Mouse (Mus musculus) CH12.LX (cell line): Measurements from ENCODE around the gene Gm12166. TPM values are rescaled to one million over a fixed set of nuclear protein-coding genes. Genes with fewer than 3 reads are reported as not detected.

ENCODE experiments used
- DNase-seq: peaks from one replicate; pipeline ENCODE4 v3.0.0-alpha.2; 2013; ENCODE audit errors: extremely low read depth
- H3K27ac ChIP-seq: 2 replicates; pipeline ENCODE4 v1.5.1; 2012; ENCODE audit warnings: low read depth, mild to moderate bottlenecking, control low read depth, moderate library complexity; ENCODE audit not compliant: insufficient read depth
- H3K27me3 ChIP-seq: replicated peaks from 2 replicates; pipeline ENCODE3; 2012; ENCODE audit warnings: inconsistent platforms
- H3K36me3 ChIP-seq, 2 experiments: replicated peaks in 1 of 2; 2 replicates each; pipeline versions ENCODE3 to v1.6.1; 2012; ENCODE audit warnings: inconsistent platforms in 1 of 2, low read length in 1 of 2, mild to moderate bottlenecking in 1 of 2, mixed read lengths in 1 of 2, moderate library complexity in 1 of 2; ENCODE audit not compliant: control insufficient read depth in 1 of 2, insufficient read depth in 1 of 2
- H3K4me1 ChIP-seq, 2 experiments: 2 replicates each; pipeline ENCODE4 v1.6.1; 2012; ENCODE audit warnings: inconsistent platforms in 1 of 2, moderate library complexity in 1 of 2; ENCODE audit not compliant: insufficient read depth in 2 of 2, control insufficient read depth in 1 of 2
- H3K4me2 ChIP-seq: 2 replicates; pipeline ENCODE4 v1.6.1; 2012; ENCODE audit warnings: low read depth, mild to moderate bottlenecking, control low read depth; ENCODE audit not compliant: poor library complexity, insufficient read depth, severe bottlenecking
- H3K4me3 ChIP-seq, 3 experiments: fragments of 150-350 bp in 1 of 3; sonication (generic) in 1 of 3; replicated peaks in 1 of 3; 2 replicates each; pipeline versions ENCODE3 to v1.5.1; 2011 to 2012; ENCODE audit warnings: low read depth in 2 of 3, low read length in 2 of 3, mild to moderate bottlenecking in 2 of 3, moderate library complexity in 2 of 3, control low read depth in 1 of 3, improper control_type of control experiment in 1 of 3, inconsistent platforms in 1 of 3, mixed read lengths in 1 of 3; ENCODE audit not compliant: poor library complexity in 1 of 3
- H3K79me2 ChIP-seq: replicated peaks from 2 replicates; pipeline ENCODE4 v1.6.1; 2012; ENCODE audit warnings: mild to moderate bottlenecking, moderate library complexity; ENCODE audit not compliant: control insufficient read depth, poor library complexity, insufficient read depth, severe bottlenecking; ENCODE audit errors: extremely low read depth
- H3K9ac ChIP-seq: 2 replicates; pipeline ENCODE4 v1.6.1; 2012; ENCODE audit warnings: low read depth, mild to moderate bottlenecking, control low read depth, moderate library complexity; ENCODE audit not compliant: insufficient read depth
- H3K9me3 ChIP-seq: replicated peaks from 2 replicates; pipeline ENCODE3; 2012; ENCODE audit warnings: low read length, inconsistent platforms, mixed read lengths
- BHLHE40 ChIP-seq: IDR thresholded peaks from 2 replicates; pipeline ENCODE4 v1.6.1; 2011; ENCODE audit warnings: mild to moderate bottlenecking, low read depth, low read length, improper control_type of control experiment
- CHD2 ChIP-seq: IDR thresholded peaks from 2 replicates; pipeline ENCODE4 v1.6.1; 2011; ENCODE audit warnings: low read length, improper control_type of control experiment
- E2F4 ChIP-seq: IDR thresholded peaks from 2 replicates; pipeline ENCODE4 v1.6.1; 2011; ENCODE audit warnings: low read depth, low read length, improper control_type of control experiment; ENCODE audit not compliant: insufficient replicate concordance
- EP300 ChIP-seq: IDR thresholded peaks from 2 replicates; pipeline ENCODE4 v1.6.1; 2011; ENCODE audit warnings: low read length, improper control_type of control experiment
- ETS1 ChIP-seq: conservative IDR thresholded peaks from 2 replicates; pipeline ENCODE4 v1.6.1; 2012; ENCODE audit warnings: low read depth, mild to moderate bottlenecking, inconsistent platforms, low read length, improper control_type of control experiment, moderate library complexity
- IRF4 ChIP-seq: IDR thresholded peaks from 2 replicates; pipeline ENCODE4 v1.6.1; 2014; ENCODE audit warnings: low read depth, mild to moderate bottlenecking, inconsistent platforms, low read length, improper control_type of control experiment
- JUN ChIP-seq: IDR thresholded peaks from 2 replicates; pipeline ENCODE4 v1.6.1; 2011; ENCODE audit warnings: low read depth, mild to moderate bottlenecking, low read length, improper control_type of control experiment, moderate library complexity; ENCODE audit not compliant: insufficient read depth
- JUND ChIP-seq: conservative IDR thresholded peaks from 2 replicates; pipeline ENCODE4 v1.6.1; 2011; ENCODE audit warnings: low read depth, low read length, improper control_type of control experiment
- KAT2A ChIP-seq: IDR thresholded peaks from 2 replicates; pipeline ENCODE4 v1.6.1; 2012; ENCODE audit warnings: low read length, improper control_type of control experiment, inconsistent platforms; ENCODE audit not compliant: insufficient replicate concordance
- MAZ ChIP-seq: IDR thresholded peaks from 2 replicates; pipeline ENCODE4 v1.6.1; 2012; ENCODE audit warnings: low read depth, mild to moderate bottlenecking, inconsistent platforms, low read length, improper control_type of control experiment, moderate library complexity
- MEF2A ChIP-seq: IDR thresholded peaks from 2 replicates; pipeline ENCODE4 v1.6.1; 2014; ENCODE audit warnings: low read depth, mild to moderate bottlenecking, inconsistent platforms, low read length, improper control_type of control experiment, borderline replicate concordance
- MYC ChIP-seq: IDR thresholded peaks from 2 replicates; pipeline ENCODE4 v1.6.1; 2011; ENCODE audit warnings: low read depth, mild to moderate bottlenecking, improper control_type of control experiment, low read length
- NELFE ChIP-seq: IDR thresholded peaks from 2 replicates; pipeline ENCODE4 v1.6.1; 2011; ENCODE audit warnings: low read depth, low read length, improper control_type of control experiment
- POLR2A ChIP-seq: IDR thresholded peaks from 2 replicates; pipeline ENCODE4 v1.6.1; 2011; ENCODE audit warnings: low read depth, mild to moderate bottlenecking, improper control_type of control experiment, low read length
- POLR2AphosphoS2 ChIP-seq: IDR thresholded peaks from 2 replicates; pipeline ENCODE4 v1.6.1; 2011; ENCODE audit warnings: low read depth, low read length, improper control_type of control experiment
- RAD21 ChIP-seq: IDR thresholded peaks from 2 replicates; pipeline ENCODE4 v1.6.1; 2011; ENCODE audit warnings: low read depth, mild to moderate bottlenecking, low read length, improper control_type of control experiment, moderate library complexity
- RCOR1 ChIP-seq: conservative IDR thresholded peaks from 2 replicates; pipeline ENCODE4 v1.6.1; 2012; ENCODE audit warnings: low read depth, mild to moderate bottlenecking, inconsistent platforms, low read length, improper control_type of control experiment
- SIN3A ChIP-seq: IDR thresholded peaks from 2 replicates; pipeline ENCODE4 v1.6.1; 2012; ENCODE audit warnings: low read length, improper control_type of control experiment, inconsistent platforms
- TBP ChIP-seq: conservative IDR thresholded peaks from 2 replicates; pipeline ENCODE4 v1.6.1; 2011; ENCODE audit warnings: low read depth, low read length, improper control_type of control experiment
- ZC3H11A ChIP-seq: IDR thresholded peaks from 2 replicates; pipeline ENCODE4 v1.6.1; 2012; ENCODE audit warnings: low read depth, mild to moderate bottlenecking, inconsistent platforms, low read length, improper control_type of control experiment
- ZMIZ1 ChIP-seq: IDR thresholded peaks from 2 replicates; pipeline ENCODE4 v1.6.1; 2012; ENCODE audit warnings: low read depth, mild to moderate bottlenecking, inconsistent platforms, low read length, improper control_type of control experiment
- dilution Hi-C: fragments of 300-500 bp; cut with MboI; formaldehyde crosslinking; loops from 2 replicates; pipeline ENCODE4 v1.14.3; 2020; ENCODE audit warnings: low sequenced_read_pairs; ENCODE audit not compliant: extremely low pct_unique_long_range_greater_than_20kb, extremely low pct_ligation_motif_present
- in situ Hi-C: fragments of 300-500 bp; cut with MboI; formaldehyde crosslinking; loops from 3 replicates; pipeline ENCODE4 v1.14.3; 2019; ENCODE audit warnings: low sequenced_read_pairs, low pct_ligation_motif_present, low pct_unique_long_range_greater_than_20kb, mixed read lengths
- polyA plus RNA-seq: library from polyadenylated mRNA; unstranded; fragments of >175 nt; gene quantifications from 2 replicates; pipeline ENCODE4 v1.2.1, GENCODE M21; 2012; ENCODE audit warnings: low read depth; ENCODE audit not compliant: insufficient read length
- total RNA-seq, 2 experiments: library from RNA; depleted of rRNA; stranded (reverse); fragments of 300-350 nt in 1 of 2; fragments of >200 nt in 1 of 2; gene quantifications; 2 replicates each; pipeline ENCODE4 v1.2.3; 2012 to 2014

Gene Gm12166
- total and polyA plus RNA-seq, 3 experiments = 2.3 to 19.0 (median 2.9) TPM

GRCm38 (mm10) chr11:46062569-46062968 lies 10.4 kb upstream of the Gm12166 start:
- TF ChIP-seq ZC3H11A (no peak), E2F4 (no peak), POLR2A (no peak), TBP (no peak)
- dilution Hi-C loops = no loop called here

GRCm38 (mm10) chr11:46061776-46062445 lies 9.8 kb upstream of the Gm12166 start:
- H3K9me3 ChIP-seq = no peaks in the 10 kb centered on the region
- H3K79me2 ChIP-seq = no peaks in the 10 kb centered on the region
- no peaks in the 10 kb centered on the region for H3K36me3 ChIP-seq
- H3K27ac ChIP-seq = no peak overlapping the region
- H3K4me1 ChIP-seq = peaks cover 0 to 44% of the 10 kb centered on the region in 2 experiments; a peak in 2 of 4 replicates
- DNase-seq = peak; percentile 25
- no peak overlapping the region for H3K4me2 ChIP-seq
- no peaks in the 10 kb centered on the region for H3K27me3 ChIP-seq
- in situ Hi-C loops (loop anchor here (5.0 kb wide), 1 partner anchor 65 kb away; no protein-coding TSS in a partner anchor), dilution Hi-C loops (no loop called here)
- H3K4me3 ChIP-seq = no peak overlapping the region
- H3K9ac ChIP-seq = no peak overlapping the region
- TF ChIP-seq MAZ = no peak
- TF ChIP-seq EP300 = peak; percentile 33; the same call in 1 of the 2 replicates

More at GRCm38 (mm10) chr11:46062569-46062968, 10.4 kb upstream of the Gm12166 start:
- H3K27me3 ChIP-seq = no peaks in the 10 kb centered on the region
- H3K79me2 ChIP-seq = no peaks in the 10 kb centered on the region
- H3K4me3 ChIP-seq = no peak overlapping the region
- H3K27ac ChIP-seq = no peak overlapping the region
- in situ Hi-C loops = loop anchor here (5.0 kb wide), 1 partner anchor 65 kb away; no protein-coding TSS in a partner anchor
- no peak overlapping the region for H3K4me2 ChIP-seq
- peaks cover 0 to 44% of the 10 kb centered on the region in 2 experiments; a peak in 2 of 4 replicates for H3K4me1 ChIP-seq
- DNase-seq = no peak
- H3K9ac ChIP-seq = no peak overlapping the region
- H3K36me3 ChIP-seq = no peaks in the 10 kb centered on the region
- no peaks in the 10 kb centered on the region for H3K9me3 ChIP-seq

GRCm38 (mm10) chr11:46060651-46061020 lies 8.5 kb upstream of the Gm12166 start:
- Histone ChIP-seq H3K4me3 (no peak overlapping the region), H3K79me2 (no peaks in the 10 kb centered on the region), H3K27ac (no peak overlapping the region), H3K4me2 (no peak overlapping the region), H3K9me3 (no peaks in the 10 kb centered on the region), H3K9ac (no peak overlapping the region), H3K4me1 (peaks cover 0 to 44% of the 10 kb centered on the region in 2 experiments; a peak in 2 of 4 replicates), H3K36me3 (no peaks in the 10 kb centered on the region), H3K27me3 (no peaks in the 10 kb centered on the region)
- dilution Hi-C loops (no loop called here), in situ Hi-C loops (loop anchor here (5.0 kb wide), 1 partner anchor 67 kb away; no protein-coding TSS in a partner anchor)
- DNase-seq = no peak
- TF ChIP-seq NELFE (no peak), CHD2 (no peak), JUN (no peak), E2F4 (no peak), BHLHE40 (no peak), RAD21 (no peak), POLR2AphosphoS2 (no peak), JUND (no peak), KAT2A (no peak), EP300 (no peak), ZMIZ1 (no peak), RCOR1 (no peak), MYC (no peak), MEF2A (no peak), ZC3H11A (no peak), ETS1 (no peak), SIN3A (no peak), IRF4 (no peak)
